In genomic region chr3:27316559-27317287, GRCm38 (mm10) we compare ENCODE assay signal across 8 mouse cellular contexts. TPM values are rescaled to one million over a fixed set of nuclear protein-coding genes. Genes with fewer than 3 reads are reported as not detected.
A peak's percentile ranks its signal among the peaks of the same experiment; 100 is the strongest.
DNase-seq lines count a peak whose midpoint lies in the region; ATAC-seq lines count a peak whose summit lies in the region.

Gene Tnfsf10 (plus strand): TSS chr3:27317028.

- peak within 1 kb of the TSS; percentile 56 for H3K27ac ChIP-seq in intestine, embryonic 15.5 days
- peak within 1 kb of the TSS; percentile 79 for H3K27ac ChIP-seq in lung, embryonic 16.5 days (ENCODE audit: low read length)

- H3K4me3 ChIP-seq in intestine, embryonic 15.5 days (replicated peaks) = peak within 1 kb of the TSS; percentile 26
- peak within 1 kb of the TSS; percentile 48 for H3K4me3 ChIP-seq in lung, embryonic 16.5 days (ENCODE audit: low read length)

- peak; percentile 78 for ATAC-seq in intestine, embryonic 15.5 days
- ATAC-seq in lung, embryonic 16.5 days (ENCODE audit: low read depth) = peak; percentile 69
- no peak for ATAC-seq in frontal cortex, adult (ENCODE audit: low TSS enrichment)

- 61% methylated on average over 9 of the region's 9 CpGs for WGBS in intestine, embryonic 15.5 days
- 46% methylated on average over 9 of the region's 9 CpGs for WGBS in lung, embryonic 16.5 days

- H3K36me3 ChIP-seq in intestine, embryonic 15.5 days = no peaks in the 10 kb centered on the region
- no peaks in the 10 kb centered on the region for H3K36me3 ChIP-seq in lung, embryonic 16.5 days (ENCODE audit: control insufficient read depth, insufficient read depth, low read length)
- no peaks in the 10 kb centered on the region for H3K36me3 ChIP-seq in splenic B cell, adult 2 months (ENCODE audit: control insufficient read depth, insufficient read depth, low read length, poor library complexity, severe bottlenecking)

- H3K4me1 ChIP-seq in intestine, embryonic 15.5 days (replicated peaks) = peaks cover 5% of the 10 kb centered on the region; the same call in 1 of the 2 replicates
- H3K4me1 ChIP-seq in lung, embryonic 16.5 days (replicated peaks; ENCODE audit: control insufficient read depth, insufficient read depth, low read length) = no peaks in the 10 kb centered on the region; the same call in 1 of the 2 replicates

- H3K27me3 ChIP-seq in intestine, embryonic 15.5 days (replicated peaks) = no peaks in the 10 kb centered on the region
- H3K27me3 ChIP-seq in lung, embryonic 16.5 days (ENCODE audit: control insufficient read depth, insufficient read depth, low read depth, low read length) = no peaks in the 10 kb centered on the region
- no peaks in the 10 kb centered on the region for H3K27me3 ChIP-seq in splenic B cell, adult 2 months (ENCODE audit: control insufficient read depth, insufficient read depth, low read length, poor library complexity, severe bottlenecking)

- H3K4me2 ChIP-seq in intestine, embryonic 15.5 days (replicated peaks) = peak within 1 kb of the TSS; percentile 58
- peak within 1 kb of the TSS; percentile 65 for H3K4me2 ChIP-seq in lung, embryonic 16.5 days (ENCODE audit: low read depth, low read length)

- H3K9ac ChIP-seq in intestine, embryonic 15.5 days = peak within 1 kb of the TSS; percentile 23; the same call in 1 of the 2 replicates
- peak within 1 kb of the TSS; percentile 58 for H3K9ac ChIP-seq in lung, embryonic 16.5 days (ENCODE audit: low read length)

- DNase-seq in MN1 (ENCODE audit: low spot score) = peak; percentile 32
- peak; percentile 25 for DNase-seq in c-Kit-positive CD71-negative TER-119-negative erythroid progenitor cells, embryonic 14.5 days (ENCODE audit: low read depth)
- peak; percentile 60 for DNase-seq in splenic B cell, adult 2 months (ENCODE audit: low read depth, low spot score)
- DNase-seq in frontal cortex, postnatal 14 days (ENCODE audit: low spot score in 2 of 2) = no peak
- DNase-seq in right cerebral cortex, postnatal 36 days (ENCODE audit: low spot score in 2 of 2) = no peak

- no peaks in the 10 kb centered on the region for H3K9me3 ChIP-seq in intestine, embryonic 15.5 days
- no peaks in the 10 kb centered on the region for H3K9me3 ChIP-seq in lung, embryonic 16.5 days (ENCODE audit: control insufficient read depth, low read length)

RNA-seq across cellular contexts. Expression of gene Tnfsf10, which starts in this region (rescaled TPM):
- 0.77 and 1.1 TPM in 2 replicates for polyA plus RNA-seq in intestine, embryonic 15.5 days (2015; fragmentation: Nextera tagmentation; extraction: Ambion mirVana)
- 3.6 and 4.1 TPM in 2 replicates for polyA plus RNA-seq in lung, embryonic 16.5 days (2015; fragmentation: Nextera tagmentation; extraction: Ambion mirVana)

Comparison
In these comparisons a context has a peak if more than half of its experiments do, and no peak if none do; other contexts are left out.
1. DNase-seq: peak in MN1 (single experiment), c-Kit-positive CD71-negative TER-119-negative erythroid progenitor cells, embryonic 14.5 days (single experiment) and splenic B cell, adult 2 months (single experiment); none in frontal cortex, postnatal 14 days (0 of 2) and right cerebral cortex, postnatal 36 days (0 of 2).